Mouse (Mus musculus): ENCODE data around the gene Capn9.

The Capn9 gene

GRCm38 (mm10) chr8:124648311-124648710 lies 72.4 kb downstream of the Capn9 start:
- DNase-seq = peak; percentile 32

GRCm38 (mm10) chr8:124651776-124652175 lies 75.9 kb downstream of the Capn9 start:
- DNase-seq = no peak

DNA sequence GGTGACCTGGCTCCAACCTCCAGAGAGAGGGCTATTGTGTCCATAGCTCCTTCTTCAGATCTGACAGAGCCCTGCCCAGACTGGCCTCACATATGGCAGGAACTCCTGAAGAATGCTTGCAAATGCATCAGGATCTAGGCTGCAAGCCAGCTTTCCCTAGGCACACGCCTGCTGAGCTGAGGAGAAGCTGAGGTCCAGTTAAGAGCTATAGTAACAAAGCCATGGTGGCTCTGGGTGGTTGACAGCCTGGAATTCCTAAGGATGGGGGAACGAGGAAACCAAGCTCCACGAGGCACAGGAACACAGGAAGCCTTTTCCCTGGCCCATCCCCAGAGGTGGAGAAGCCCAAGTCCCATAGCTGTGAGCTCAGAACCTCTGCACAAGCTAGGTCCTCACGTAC lies 76.6 kb downstream of the Capn9 start:
- DNase-seq = no peak

DNA sequence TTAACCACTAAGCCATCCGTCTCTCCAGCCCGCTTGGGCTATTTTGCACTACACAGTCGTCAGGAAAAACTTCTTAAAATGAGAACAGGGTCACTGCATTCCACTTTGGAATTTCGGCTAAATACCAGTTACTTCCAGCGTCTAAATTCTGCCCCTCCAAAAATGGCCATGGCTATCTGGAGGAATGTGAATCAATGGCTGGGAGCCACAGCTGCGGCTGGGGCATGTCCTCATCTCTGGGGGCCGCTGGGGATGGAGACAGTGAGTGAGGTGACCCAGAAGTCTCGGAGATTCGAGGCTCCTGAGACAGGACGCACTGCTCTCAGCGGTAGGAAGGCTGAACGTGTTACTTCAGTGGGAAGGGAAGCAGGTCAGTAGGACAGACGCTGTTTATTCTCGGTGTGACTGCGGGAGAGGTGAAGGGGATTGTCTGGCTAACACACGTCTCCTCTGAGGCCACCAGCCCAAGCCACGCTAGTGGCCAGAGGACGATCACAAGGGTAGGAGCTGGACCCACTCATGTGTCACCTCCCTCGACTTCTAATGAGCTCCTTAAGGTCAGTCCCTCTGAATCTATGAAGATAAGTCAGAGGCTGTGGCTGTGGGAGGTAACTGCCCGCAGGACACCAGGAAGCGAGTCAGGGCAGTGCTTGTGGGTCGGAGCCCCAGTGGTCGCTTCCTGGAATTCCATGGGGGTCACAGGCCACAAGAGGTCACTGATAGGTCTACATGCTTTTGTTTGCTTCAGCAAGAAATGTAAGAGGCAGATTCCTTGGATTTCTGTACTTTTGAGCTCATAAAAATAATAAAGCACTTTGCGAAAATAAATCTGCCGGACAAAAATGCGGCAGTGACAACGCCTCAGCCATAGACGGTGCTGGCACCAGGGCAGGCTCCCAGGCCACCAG lies 77.9 kb downstream of the Capn9 start:
- peak; percentile 26 for DNase-seq

- no peak for DNase-seq
These were observed 82.0 kb downstream of the Capn9 start for GRCm38 (mm10) chr8:124657961-124658360.

- peak; percentile 73 for DNase-seq
These were observed 82.5 kb downstream of the Capn9 start for GRCm38 (mm10) chr8:124658415-124658814.

- DNase-seq = no peak
These were observed 85.9 kb downstream of the Capn9 start for GRCm38 (mm10) chr8:124661781-124662180.

DNA sequence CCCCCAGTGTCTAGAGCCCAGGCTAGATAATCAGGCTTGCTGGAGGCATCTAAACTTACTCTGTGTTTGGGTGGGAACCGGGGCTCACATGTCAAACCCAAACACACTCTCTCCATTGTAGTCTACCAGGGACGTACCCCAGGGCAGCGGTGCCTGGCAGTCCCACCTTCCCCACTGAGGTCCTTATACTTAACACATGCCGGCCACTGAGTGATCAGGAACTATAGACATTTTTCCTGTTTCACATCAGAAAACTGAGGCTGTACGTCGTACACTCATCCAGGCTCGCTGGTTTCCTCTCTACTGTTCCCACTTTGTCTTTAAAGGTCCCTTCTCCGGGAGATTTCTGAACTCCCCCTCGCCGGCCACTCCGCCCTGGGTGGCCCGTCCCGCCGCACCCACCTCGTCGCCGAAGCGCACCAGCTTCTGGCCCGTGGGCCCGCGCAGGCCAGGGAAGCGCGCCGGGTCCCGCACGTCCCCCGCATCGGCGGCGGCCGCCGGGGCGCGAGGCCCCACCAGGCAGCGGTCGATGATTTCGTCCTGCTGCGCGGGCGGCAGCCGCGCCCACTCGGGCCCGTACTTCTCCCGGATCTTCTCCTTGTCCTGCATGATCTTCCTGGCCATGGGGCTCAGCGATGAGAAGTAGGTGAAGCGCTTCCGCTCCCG lies 86.7 kb downstream of the Capn9 start:
- DNase-seq = peak; percentile 22

DNA sequence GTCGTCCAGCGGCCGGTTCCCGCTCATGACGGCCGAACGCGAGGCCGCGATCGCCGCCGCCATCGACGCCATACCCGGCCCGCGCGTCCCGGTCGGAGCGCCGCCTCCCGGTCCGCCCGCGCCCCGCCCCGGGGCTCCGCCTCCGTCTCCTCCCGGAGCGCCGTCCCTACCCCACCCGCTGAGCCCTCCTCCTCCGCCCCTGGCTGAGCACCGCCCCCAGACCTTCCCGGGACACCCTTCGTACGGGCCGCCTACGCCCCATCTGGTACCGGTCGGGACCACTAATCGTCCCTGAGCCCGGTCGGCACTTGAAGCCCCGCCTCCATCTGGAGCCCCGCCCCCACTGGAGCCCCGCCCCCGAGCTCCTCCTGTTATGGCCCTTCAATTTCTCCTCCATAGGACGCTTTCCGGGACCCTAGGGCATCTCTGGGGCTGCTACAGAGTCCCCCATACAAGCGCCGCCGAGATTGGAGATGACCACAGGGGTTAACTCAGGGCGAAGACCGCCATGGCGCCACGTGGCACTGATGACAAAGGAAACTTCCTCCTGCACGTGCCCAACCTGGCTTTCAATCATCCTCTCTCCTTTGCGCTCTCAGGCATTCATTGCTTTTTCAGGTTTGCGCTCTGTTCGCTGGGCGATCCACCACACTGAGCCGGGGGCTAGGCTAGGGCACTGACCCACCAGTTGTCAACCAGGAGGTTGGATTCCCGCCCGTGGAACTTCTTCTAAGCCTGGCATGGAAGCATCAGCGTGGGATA lies 87.4 kb downstream of the Capn9 start, which contains the start of gene 2310022B05Rik:
2310022B05Rik (minus strand) TSS at position 258 of the 762 bp plus-strand sequence.
- peak; percentile 89 for DNase-seq

GRCm38 (mm10) chr8:124663874-124664230 lies 87.9 kb downstream of the Capn9 start:
- no peak for DNase-seq

GRCm38 (mm10) chr8:124664414-124664813 lies 88.5 kb downstream of the Capn9 start:
- no peak for DNase-seq
